Mouse (Mus musculus) cortical plate, adult 2 months (tissue): Measurements from ENCODE around the gene Rasgrp2. TPM values are rescaled to one million over a fixed set of nuclear protein-coding genes. Genes with fewer than 3 reads are reported as not detected.

ENCODE experiments used
- H3K27ac ChIP-seq: fragments of 200-500 bp; 2 replicates; pipeline ENCODE4 v1.5.1; 2012; ENCODE audit warnings: low read length, control low read depth, inconsistent platforms; ENCODE audit not compliant: insufficient read depth
- H3K4me1 ChIP-seq: fragments of 200-500 bp; 2 replicates; pipeline ENCODE4 v1.6.1; 2011; ENCODE audit warnings: low read length; ENCODE audit not compliant: control insufficient read depth, insufficient read depth
- H3K4me3 ChIP-seq: fragments of 200-500 bp; 2 replicates; pipeline ENCODE4 v1.5.1; 2011; ENCODE audit warnings: mild to moderate bottlenecking, low read length, control low read depth; ENCODE audit not compliant: insufficient read depth
- CTCF ChIP-seq: fragments of 200-500 bp; IDR thresholded peaks from 2 replicates; pipeline ENCODE4 v1.5.1; 2011; ENCODE audit warnings: mild to moderate bottlenecking, control low read depth, low read length; ENCODE audit not compliant: insufficient read depth; ENCODE audit errors: extremely low read depth
- POLR2A ChIP-seq: fragments of 200-500 bp; IDR thresholded peaks from 2 replicates; pipeline ENCODE4 v1.6.1; 2011; ENCODE audit warnings: mild to moderate bottlenecking, low read length, control low read depth; ENCODE audit not compliant: insufficient read depth; ENCODE audit errors: extremely low read depth
- polyA plus RNA-seq: library from polyadenylated mRNA; depleted of rRNA; stranded (reverse); fragments of >200 nt; gene quantifications from 2 replicates; pipeline ENCODE4 v1.2.3, GENCODE M21; 2012

The Rasgrp2 gene
- polyA plus RNA-seq, 1 experiment = 78.6 TPM

- Histone ChIP-seq H3K4me3 (no peak overlapping the region), H3K4me1 (no peaks in the 10 kb centered on the region), H3K27ac (no peak overlapping the region)
- TF ChIP-seq POLR2A (no peak), CTCF (peak; percentile 24; the same call in 1 of the 2 replicates)
Observed at GRCm38 (mm10) chr19:6392743-6393393, 6.3 kb upstream of the Rasgrp2 start.

GRCm38 (mm10) chr19:6393637-6394036, 5.5 kb upstream of the Rasgrp2 start:
- TF ChIP-seq CTCF (no peak), POLR2A (no peak)
- Histone ChIP-seq H3K27ac (no peak overlapping the region), H3K4me1 (no peaks in the 10 kb centered on the region), H3K4me3 (no peak overlapping the region)

- H3K4me3 ChIP-seq = no peak overlapping the region
- no peak overlapping the region for H3K27ac ChIP-seq
- no peaks in the 10 kb centered on the region; the same call in 1 of the 2 replicates for H3K4me1 ChIP-seq
- no peak for TF ChIP-seq CTCF
- TF ChIP-seq POLR2A = no peak
Observed at GRCm38 (mm10) chr19:6396237-6396636, 2.9 kb upstream of the Rasgrp2 start.

GRCm38 (mm10) chr19:6397582-6398249, 1.4 kb upstream of the Rasgrp2 start:
- Histone ChIP-seq H3K27ac (no peak overlapping the region), H3K4me1 (peaks cover 2% of the 10 kb centered on the region), H3K4me3 (no peak overlapping the region)
- no peak for TF ChIP-seq POLR2A

GRCm38 (mm10) chr19:6398447-6399284, 474 bp upstream of the Rasgrp2 start:
- peak overlapping the region; percentile 80 for H3K27ac ChIP-seq
- TF ChIP-seq POLR2A = no peak
- no peak for TF ChIP-seq CTCF
- H3K4me3 ChIP-seq = peak overlapping the region; percentile 52
- H3K4me1 ChIP-seq = peaks cover 2% of the 10 kb centered on the region

GRCm38 (mm10) chr19:6400096-6401086, 1.3 kb downstream of the Rasgrp2 start:
- peaks cover 2% of the 10 kb centered on the region for H3K4me1 ChIP-seq
- no peak for TF ChIP-seq POLR2A
- TF ChIP-seq CTCF = no peak
- H3K27ac ChIP-seq = no peak overlapping the region; the same call in 1 of the 2 replicates
- peak overlapping the region; percentile 52 for H3K4me3 ChIP-seq

- peak overlapping the region; percentile 52 for H3K4me3 ChIP-seq
- peaks cover 2% of the 10 kb centered on the region for H3K4me1 ChIP-seq
- TF ChIP-seq CTCF = peak; percentile 40
- TF ChIP-seq POLR2A = no peak
- H3K27ac ChIP-seq = 0 out of 2 replicates have a peak overlapping the region, but pooled peaks have one; percentile 39
Observed at GRCm38 (mm10) chr19:6401131-6401815, 2.1 kb downstream of the Rasgrp2 start.

GRCm38 (mm10) chr19:6401951-6402350, 2.8 kb downstream of the Rasgrp2 start:
- TF ChIP-seq POLR2A (no peak), CTCF (no peak)
- peaks cover 2% of the 10 kb centered on the region for H3K4me1 ChIP-seq
- H3K4me3 ChIP-seq = peak overlapping the region; percentile 52
- H3K27ac ChIP-seq = 0 out of 2 replicates have a peak overlapping the region, but pooled peaks have one; percentile 39

- H3K4me3 ChIP-seq = no peak overlapping the region
- H3K27ac ChIP-seq = no peak overlapping the region
- TF ChIP-seq CTCF (no peak), POLR2A (no peak)
- peaks cover 2% of the 10 kb centered on the region for H3K4me1 ChIP-seq
Observed at GRCm38 (mm10) chr19:6403869-6404268, 4.7 kb downstream of the Rasgrp2 start.
